Mouse (Mus musculus) fat pad, adult 2 months (tissue): ENCODE measurements around the gene S100a11.
"Not testable (repeated sequence)": the region's sequence is repeated elsewhere in the genome, so short reads cannot be mapped to it uniquely, and the experiment has no call there.

ENCODE experiments used
- DNase-seq: peaks from one replicate; pipeline ENCODE4 v3.0.0-alpha.2; 2011; ENCODE audit warnings: low read depth, low spot score; ENCODE audit errors: extremely low read depth

The S100a11 gene

DNA sequence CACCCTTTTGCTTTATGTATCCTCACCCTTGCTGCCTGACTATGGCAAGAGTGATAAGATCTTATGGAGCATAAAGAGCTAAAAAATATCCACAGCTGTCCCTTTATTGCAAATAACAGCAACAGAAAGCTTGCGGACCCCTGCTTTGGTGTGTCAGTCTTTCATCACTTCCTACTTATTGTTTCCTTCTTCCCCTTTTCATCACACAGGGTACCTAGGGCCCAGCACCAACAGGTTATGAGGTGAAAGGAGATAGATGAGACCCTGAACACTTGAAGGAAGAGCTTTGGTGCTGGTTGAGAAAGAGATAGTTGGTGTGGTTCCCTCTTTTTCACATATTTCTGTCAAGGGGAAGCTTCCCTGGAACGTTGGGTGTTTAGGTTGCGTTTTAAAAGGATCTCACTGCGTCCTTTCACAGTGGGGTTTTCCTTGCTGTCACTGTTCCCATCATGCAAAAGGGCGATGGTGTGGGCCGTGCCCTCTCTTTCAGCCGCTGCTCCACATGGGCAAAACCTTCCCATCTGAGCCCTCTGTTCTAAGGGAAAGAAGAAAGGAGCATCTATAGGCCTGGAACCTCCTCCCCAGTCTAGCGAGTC is 1.3 kb downstream of the S100a11 start:
- no peak for DNase-seq

DNA sequence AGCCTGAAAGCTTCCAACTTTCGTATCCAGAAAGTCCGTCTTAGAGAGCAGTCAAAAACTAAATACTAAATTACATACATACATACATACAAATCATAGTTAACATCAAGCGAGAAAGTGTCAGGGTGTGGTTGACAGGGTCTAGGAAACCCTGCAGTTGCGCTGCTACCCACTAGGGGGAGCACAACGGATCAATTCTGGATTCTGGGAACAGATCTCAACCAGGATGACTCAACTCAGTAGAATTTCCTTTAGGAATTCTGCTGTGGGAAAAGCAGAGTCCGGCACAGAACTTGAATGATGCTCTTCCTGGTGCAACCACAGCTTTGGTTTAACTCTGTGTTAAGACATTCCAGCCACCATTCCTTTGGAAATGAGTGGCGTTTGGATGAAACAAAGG is 2.3 kb downstream of the S100a11 start:
- no peak for DNase-seq

DNA sequence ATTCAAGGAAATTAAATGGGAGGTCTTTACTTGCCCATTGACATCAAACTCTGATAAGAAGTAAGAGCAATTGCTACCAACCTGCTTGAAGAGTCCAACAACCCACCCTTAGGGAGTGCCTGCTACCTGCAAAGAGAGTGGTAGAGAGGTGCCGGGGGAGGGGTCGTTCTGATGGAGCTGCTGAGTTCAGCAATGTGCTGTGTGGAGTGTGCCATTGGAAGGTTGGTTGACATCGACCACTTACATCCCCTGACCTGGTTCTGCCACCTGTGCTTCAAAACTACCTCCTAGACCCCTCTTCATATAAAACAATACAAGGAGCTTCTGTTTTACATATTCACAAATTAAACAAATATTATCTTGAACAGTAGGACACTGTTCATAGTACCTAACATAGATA is 7.0 kb downstream of the S100a11 start:
- DNase-seq, result no peak

DNA sequence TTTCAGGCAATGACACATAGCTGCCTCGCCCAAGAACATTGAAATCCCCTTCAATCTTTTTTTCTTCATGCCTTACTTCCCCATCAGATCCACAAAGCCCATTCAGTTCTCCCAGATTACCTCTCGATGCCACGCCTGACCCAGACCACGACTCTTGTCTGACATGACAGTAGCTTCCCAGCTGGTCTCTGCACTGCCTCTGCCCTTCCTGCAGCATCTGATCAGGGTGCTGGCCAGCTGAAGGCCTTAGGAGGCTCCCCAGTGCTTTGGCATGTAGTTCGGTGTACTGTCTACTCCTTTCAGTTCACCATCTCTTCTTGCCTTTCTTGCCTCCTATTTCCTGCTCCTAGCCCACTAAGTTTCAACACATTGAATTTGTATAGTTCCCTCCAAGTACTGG is 8.5 kb downstream of the S100a11 start:
- no peak for DNase-seq

DNA sequence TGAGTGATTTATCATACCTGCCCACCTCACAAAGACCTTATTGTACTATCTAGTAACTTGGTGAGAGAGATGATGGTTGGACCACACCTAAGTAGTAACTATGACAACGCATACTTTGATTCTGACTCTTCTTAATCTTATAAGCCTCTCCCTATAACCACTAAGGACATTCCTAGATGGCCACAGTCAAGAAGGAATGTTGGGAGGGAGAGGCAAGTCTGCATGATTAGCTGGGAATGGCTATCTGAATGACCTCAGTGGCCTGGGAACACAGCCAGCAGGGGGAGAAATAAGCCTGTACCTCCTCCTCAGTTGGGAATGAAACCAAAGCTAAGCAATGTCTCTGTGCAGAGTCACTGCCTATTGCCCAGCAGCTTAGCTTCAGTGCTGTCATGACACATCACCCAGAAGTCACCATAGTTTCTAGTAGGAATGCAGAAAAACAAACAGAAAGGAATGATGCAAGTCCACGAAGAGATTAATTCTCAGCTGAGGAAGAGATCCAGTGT is 16.8 kb downstream of the S100a11 start:
- DNase-seq, result no peak

DNA sequence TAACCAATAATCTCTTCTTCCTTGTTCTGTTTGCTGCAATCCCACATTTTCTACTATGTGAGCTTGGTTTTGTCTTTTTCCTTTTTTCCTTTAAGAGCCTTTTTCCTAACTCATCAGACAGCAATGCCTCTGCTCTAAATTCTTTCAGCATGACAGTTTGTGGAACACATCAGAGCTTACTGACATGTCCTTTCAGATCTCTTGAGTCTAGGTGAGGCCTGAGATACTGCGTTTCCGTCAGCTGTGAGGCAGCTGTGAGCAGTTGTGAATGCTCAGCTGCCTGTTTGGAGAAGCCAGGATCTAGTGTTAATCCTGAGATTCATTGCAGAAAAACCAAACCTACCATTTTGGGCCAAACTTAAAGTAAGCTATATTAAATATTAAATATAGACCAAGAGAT is 18.2 kb downstream of the S100a11 start:
- DNase-seq, result no peak

DNA sequence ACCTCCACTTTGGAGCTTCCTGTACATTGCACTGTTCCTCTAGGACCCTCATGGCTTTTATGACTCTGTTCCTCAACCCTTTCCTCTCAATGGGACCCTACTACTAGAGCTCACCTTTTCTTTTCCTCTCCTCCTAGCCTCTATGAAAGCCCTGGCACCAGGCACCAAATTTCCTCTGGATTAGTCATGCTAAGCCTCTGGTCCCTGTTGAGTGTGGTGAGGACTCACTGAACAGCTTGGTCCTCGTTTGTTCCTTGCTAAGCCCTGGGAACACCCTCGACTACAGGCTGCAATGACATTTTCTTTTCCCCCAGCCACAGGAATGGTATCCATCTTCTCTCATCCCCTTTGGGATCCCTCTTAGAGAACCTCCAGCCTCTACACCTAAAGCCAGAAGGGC is 21.2 kb downstream of the S100a11 start:
- DNase-seq, result no peak

DNA sequence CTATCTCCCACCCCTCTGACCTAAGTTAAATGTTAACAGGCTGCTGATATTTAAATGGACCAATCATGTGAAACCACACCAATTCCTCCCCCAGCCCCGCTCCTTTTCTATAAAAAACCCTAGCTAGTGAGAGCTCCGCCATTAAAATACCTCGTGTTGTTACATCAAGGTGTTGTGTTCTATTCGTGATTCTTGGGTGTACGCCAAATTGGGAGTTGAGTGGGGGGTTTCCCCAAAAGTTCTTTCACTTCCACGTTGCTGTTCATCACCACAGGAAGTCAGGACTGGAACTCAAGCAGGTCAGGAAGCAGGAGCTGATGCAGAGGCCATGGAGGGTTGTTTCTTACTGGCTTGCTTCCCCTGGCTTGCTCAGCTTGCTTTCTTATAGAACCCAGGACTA is 23.9 kb downstream of the S100a11 start:
- not testable (repeated sequence) for DNase-seq

DNA sequence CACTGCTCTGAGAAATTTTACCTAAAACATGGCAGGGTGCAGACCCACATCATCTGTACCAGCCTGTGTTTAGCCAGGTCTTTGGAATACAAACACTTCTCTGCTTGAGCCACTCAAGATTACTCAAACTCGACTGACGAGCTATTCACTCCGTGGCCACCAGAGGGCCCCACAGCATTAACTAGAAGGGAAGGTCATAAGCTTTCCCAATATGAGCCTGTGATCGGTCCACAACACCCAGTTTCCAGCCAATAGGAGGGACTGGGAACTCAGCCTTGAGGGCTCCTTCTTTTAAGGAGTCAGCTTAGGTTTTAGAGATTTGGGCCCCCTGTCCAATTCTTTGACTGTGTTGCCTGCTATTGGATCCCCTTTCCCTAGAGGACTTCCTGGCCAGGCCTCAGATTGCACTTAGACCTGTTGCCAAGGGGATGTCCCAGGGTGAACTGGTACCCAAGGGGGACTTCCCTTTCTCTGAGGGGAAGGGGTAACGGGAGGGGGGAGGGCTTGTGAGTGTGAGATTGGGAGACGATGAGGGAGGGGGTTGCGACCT is 26.9 kb downstream of the S100a11 start:
- no peak for DNase-seq

DNA sequence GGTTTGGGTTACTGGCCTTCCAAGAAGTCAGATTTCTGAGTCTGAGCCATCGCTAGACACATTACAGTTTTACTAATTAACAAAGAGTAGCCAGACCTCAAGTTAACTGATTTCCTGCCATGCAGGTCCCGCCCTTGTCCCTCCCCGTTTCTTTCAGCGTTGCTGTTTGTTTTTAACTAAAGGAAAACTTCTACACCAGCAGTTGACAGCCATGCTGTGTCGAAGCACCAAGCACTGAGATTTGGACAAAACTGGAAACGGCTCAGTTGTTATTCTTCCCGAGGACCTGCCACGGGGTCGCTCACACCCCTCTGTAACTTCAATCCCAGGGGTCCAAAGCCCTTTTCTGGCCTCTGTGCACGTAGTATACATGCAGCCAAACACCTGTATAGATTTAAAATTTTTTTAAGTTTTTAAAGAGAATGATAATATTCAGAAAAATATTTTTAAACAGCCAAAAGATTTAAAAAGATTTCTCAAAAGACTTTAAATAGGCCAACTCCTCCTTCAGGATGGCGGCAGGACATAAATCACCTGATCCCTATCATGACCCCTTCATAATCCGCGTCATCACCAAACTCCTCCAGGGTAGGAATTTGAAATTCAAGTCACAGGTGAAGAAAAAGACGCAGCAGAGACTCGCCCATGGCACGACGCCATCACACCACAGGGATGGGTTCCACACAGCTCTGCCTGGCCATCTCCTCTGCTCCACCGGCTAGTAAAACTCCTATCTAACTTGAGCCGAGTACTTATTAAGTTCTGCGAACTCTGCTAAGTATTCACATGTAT is 27.7 kb downstream of the S100a11 start:
- no peak for DNase-seq

DNA sequence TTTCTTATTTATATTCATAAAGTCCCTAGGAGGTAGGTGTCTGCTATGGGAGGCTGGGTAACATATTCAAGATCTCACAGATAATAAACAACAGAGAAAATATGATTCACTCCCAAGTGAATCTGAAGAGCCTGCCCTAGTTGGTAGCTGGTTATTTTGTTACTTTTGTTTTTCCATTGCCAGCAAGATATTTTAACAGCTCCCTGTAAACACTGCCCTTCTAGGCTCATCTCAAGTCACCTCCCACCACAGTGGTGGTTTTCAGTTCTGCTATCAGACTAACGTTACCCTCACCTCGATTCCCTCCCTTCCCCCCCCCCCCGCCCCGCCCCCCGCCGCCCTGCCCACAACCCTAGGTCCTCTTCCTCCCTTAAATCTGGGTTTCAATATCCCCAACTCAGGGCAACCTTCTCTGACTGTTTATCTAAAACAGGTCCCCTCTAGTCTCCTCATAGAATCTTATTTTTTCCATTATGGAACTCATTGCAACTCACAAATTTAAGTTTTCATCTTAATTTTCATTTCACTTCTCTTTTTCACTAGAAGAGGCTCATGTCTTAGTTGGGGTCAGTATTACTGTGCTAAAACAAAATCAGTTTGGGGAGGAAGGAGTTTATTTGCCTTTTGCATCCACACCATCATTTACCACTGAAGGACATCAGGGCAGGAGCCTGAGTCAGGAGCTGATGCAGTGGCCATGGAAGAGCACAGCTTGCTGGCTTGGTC is 28.4 kb downstream of the S100a11 start:
- DNase-seq, result no peak

DNA sequence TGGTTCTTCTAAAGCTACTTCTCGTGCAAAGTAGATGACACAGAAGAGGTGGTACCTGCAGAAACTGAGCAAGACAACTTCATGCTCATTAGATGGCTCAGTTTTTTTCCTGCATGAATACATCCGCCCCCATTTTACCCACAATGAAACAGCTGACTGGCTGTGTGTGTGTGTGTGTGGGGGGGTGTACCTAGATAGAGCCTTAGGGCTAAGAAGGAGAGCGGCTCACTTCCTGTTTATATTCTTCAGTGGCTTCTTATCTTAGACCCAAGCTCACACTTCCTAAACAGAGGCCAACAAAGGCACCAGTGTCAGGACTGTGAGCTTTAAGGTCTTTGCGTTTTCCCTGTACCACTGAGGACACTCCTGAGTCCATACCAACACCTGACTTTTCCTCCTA is 29.7 kb downstream of the S100a11 start:
- no peak for DNase-seq

DNA sequence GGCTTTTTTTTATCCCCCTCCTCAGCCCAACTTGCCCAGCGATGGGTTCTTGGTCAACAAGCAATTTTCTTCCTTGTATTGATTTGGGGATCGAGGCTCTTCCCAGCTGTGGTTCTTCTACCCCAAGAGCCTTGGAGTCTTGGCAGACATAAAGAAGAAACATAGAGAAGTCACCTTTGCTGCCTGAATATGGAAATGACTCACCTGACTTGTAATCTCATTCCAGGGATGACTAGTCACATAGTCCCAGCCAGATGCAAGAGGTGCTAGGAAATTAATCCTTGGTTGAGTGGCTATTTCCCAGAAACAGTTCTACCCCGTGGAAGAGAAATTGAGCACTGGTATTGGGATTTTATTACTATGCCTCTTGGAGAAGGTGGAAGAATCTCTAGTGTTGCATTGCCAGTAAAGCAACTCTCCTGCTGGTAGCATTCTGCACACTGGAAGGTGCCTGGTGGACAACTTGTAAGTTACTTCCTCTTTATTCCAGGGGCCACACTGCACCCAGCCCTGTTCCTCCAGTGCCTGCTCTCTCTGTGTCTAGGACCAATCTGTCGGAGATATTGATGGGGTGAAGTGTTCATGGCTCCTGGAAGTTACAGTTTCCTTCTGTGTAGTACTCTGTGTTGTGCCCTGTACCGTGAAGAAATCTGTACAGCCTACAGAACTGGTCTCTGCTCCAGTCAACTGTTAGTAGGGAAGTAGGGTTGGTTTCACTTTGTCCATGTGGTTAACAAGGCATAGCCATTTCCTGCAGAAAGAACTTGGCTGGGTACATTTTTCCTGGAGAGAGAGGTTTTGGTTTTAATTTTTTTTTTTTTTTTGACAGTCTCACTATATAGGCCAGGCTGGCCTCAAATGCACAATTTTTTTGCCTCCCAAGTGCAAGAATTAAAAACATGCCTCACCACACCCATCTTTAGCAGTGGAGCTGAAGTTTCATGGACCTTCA is 31.9 kb downstream of the S100a11 start:
- no peak for DNase-seq

DNA sequence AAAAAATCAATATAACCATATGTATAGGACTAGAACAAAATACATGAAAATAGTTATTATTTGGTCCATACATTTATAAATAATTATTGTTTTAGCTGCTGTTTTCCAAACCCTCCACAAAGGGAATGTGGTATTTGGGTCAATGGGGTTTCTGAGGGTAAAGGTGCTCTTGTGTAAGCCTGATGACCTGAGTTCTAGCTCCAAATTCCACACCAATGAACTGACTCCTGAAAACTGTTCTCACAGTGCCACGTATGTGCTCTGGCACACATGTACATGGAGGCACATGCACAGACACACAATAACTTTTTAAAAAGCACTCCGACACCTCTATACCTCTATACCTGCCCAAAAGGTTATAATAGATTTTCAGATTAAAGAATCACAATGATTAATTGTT is 33.0 kb downstream of the S100a11 start:
- no peak for DNase-seq

DNA sequence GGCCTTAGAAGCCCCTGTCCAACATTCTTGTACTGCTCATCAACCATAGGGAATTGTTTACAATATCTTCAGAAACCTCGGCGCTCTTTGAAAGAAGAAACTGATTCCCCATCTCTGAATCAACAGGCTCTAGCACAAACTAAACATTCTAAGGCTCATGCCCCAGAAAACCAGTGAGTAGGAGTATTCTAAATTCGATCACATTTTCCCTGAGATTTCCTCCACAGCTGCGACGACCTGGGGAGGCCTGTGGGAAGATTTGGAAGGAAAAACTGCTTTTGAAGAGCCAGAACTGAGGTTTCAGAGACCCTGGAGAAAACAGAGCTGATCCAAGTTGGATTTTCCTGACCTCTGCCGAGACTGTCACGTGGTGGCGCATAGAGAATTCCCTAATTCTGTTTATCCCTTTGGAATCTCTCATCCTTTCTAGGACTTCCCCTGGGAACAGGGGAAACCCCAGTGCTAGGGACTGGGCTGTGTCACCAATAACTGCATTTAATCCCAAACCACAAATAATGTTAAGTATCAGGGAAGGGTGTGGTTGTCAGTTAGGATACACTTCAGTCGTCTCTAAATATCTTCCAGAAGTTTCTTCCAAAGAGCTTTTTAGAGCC is 33.6 kb downstream of the S100a11 start:
- DNase-seq, result no peak

DNA sequence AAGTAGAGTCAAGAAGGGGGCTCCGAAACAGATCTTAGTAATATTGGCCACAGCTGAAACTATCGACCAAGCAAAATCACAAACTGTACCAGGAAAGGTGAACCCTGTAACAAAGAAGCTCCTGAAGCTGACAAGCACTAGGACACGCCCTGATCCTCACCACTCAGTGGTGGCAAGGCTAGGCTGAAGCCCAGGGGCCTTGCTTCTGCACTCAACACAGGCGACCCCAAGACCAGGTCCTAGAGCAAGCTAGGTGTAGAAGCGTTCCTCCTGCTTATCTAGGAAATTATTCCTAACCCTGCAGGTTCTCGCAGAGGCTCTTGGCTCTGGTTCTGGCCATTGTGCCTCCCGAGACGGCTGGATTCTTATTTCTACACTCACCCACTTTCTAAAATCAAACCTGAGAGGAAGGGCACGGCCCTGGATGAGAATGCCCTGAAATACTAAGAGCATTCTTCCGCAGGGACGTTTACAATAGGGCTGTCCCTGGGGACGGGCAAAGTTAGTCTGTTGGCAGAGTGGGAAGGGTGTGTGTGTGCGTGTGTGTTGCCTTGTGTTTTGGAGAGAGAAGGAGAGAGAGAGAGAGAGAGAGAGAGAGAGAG is 34.2 kb downstream of the S100a11 start:
- no peak for DNase-seq

DNA sequence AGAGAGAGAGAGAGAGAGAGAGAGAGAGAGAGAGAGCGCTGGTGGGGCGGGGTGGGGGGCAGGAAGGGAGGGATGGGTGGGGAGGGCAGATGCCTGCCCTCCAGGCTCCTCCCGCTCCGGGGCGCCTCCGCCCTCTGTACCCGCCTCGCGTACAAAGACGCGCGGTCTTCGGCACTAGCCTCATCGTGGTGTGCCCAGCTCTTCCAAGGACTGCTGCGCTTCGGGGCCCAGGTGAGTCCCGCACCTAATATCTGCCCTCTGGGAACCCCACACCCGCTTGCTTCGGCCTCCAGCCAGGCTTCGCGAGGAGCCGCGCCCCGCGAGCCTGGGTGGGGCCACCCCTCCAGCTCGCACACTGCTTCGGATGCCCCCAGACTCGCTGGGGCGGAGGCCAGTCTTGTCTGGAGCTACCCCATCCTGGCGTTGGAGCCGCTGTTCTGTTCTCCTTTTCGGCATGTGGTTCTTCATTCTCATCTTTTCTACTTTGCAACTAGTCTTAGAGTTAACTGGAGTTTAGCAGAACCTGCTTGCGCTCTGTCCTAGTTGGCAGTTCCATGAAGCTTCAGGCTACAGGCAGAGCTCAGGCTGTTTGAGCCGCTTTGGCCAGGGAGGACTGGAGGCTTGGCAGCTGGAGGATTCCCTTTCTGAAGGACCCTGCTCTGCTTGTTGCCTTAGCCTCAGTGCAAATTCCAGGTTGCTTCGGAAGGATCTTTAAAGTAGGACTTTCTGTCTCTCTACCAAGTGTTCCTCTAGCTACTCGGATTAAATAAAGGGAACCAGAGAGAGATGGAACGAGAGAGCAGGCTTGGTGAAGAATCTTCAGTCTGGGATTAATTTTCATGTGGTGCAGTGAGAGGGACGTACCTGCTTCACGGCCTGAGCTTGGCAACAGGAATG is 34.9 kb downstream of the S100a11 start, which contains the start of gene S100a10:
Gene S100a10, plus strand, starts transcription at position 100 of the 897 bp plus-strand sequence.
- DNase-seq, result no peak

DNA sequence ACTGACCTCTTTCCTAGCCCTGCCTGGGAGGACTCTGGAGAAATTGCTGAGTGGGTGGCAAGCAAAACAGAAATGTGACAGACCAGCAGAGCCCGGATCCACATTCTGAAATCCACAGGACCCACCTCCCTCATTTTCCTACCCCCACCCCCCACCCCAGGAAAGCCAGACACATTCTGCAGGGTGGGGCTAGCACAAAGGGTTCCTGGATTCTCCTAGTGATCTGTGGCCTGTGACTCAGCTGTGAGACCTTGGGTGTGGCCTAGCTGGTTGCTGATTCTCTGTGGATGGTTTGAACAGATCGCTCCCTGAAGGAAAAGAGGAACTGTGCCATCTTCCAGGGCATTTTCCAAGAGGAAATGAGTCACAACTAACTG is 35.6 kb downstream of the S100a11 start:
- DNase-seq, result peak; percentile 55

DNA sequence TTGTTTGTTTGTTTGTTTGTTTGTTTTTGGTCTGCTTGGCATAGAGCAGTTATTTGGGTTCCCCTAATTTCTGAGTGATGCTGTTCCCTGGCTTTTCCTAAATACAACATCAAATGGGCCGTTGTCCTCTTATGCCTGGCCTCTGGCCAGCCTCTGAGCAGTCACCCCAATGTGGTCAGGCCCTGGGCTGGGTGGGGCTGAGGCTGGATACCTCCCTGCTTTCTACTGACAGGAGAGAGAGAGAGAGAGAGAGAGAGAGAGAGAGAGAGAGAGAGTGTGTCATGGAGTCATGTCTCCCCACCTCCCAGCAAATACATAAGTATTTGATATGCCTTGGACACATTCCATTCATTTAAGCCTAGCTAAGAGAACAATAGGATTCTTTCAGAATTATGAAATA is 36.3 kb downstream of the S100a11 start:
- DNase-seq, result no peak
